33 mouse cellular contexts compared by ENCODE assay signal in genomic region chr7:43914821-43915220, GRCm38 (mm10). TPM values are rescaled to one million over a fixed set of nuclear protein-coding genes. Genes with fewer than 3 reads are reported as not detected.
A peak's percentile ranks its signal among the peaks of the same experiment; 100 is the strongest.
DNase-seq lines count a peak whose midpoint lies in the region; ATAC-seq and TF ChIP-seq lines count a peak whose summit lies in the region.
"Had no signal": no experiment of that assay in that cellular context is flagged by ENCODE, and none has a peak within 500 bp of the region (broad histone marks: within the 10 kb centered on the region; RNA-seq: fewer than 3 reads in every experiment).

No protein-coding gene starts in this region.

- ATAC-seq in intestine, embryonic 14.5 days (replicated peaks; ENCODE audit: low FRiP score, low TSS enrichment, low read depth) = peak; percentile 78
- no peak for ATAC-seq in intestine, postnatal 0 days
- peak; percentile 53 for ATAC-seq in lung, postnatal 0 days
- peak; percentile 81 for ATAC-seq in intestine, embryonic 15.5 days
- peak; percentile 88 for ATAC-seq in stomach, postnatal 0 days (ENCODE audit: low FRiP score, low TSS enrichment)
- ATAC-seq: forebrain, embryonic 16.5 days had no signal

- no peaks in the 10 kb centered on the region for H3K27me3 ChIP-seq in intestine, embryonic 14.5 days (replicated peaks; ENCODE audit: control insufficient read depth, insufficient read depth, low read length)
- no peaks in the 10 kb centered on the region for H3K27me3 ChIP-seq in intestine, postnatal 0 days (replicated peaks; ENCODE audit: control insufficient read depth, insufficient read depth, low read length)
- no peaks in the 10 kb centered on the region for H3K27me3 ChIP-seq in lung, postnatal 0 days (replicated peaks; ENCODE audit: insufficient read depth, low read length)
- no peaks in the 10 kb centered on the region for H3K27me3 ChIP-seq in intestine, embryonic 15.5 days (replicated peaks)
- no peaks in the 10 kb centered on the region for H3K27me3 ChIP-seq in stomach, postnatal 0 days (ENCODE audit: control insufficient read depth, insufficient read depth, low read length)
- H3K27me3 ChIP-seq: embryonic facial prominence, embryonic 13.5 days; hindbrain, embryonic 13.5 days; limb, embryonic 12.5 days; liver, embryonic 15.5 days; midbrain, embryonic 12.5 days; neural tube, embryonic 13.5 days had no signal

- no peak overlapping the region for H3K27ac ChIP-seq in intestine, embryonic 14.5 days (ENCODE audit: low read depth)
- no peak overlapping the region for H3K27ac ChIP-seq in intestine, postnatal 0 days (ENCODE audit: low read depth, low read length)
- no peak overlapping the region for H3K27ac ChIP-seq in lung, postnatal 0 days (ENCODE audit: low read length)
- no peak overlapping the region for H3K27ac ChIP-seq in intestine, embryonic 15.5 days
- H3K27ac ChIP-seq in stomach, postnatal 0 days (replicated peaks) = no peak overlapping the region
- H3K27ac ChIP-seq: embryonic facial prominence, embryonic 13.5 days; forebrain, embryonic 10.5 days; gastrocnemius, adult 2 months; hindbrain, embryonic 13.5 days; left cerebral cortex, adult 2 months; limb, embryonic 12.5 days; liver, embryonic 15.5 days; midbrain, embryonic 12.5 days; neural tube, embryonic 13.5 days had no signal

- H3K9me3 ChIP-seq in intestine, embryonic 14.5 days (ENCODE audit: control insufficient read depth, low read length) = no peaks in the 10 kb centered on the region
- H3K9me3 ChIP-seq in intestine, postnatal 0 days (ENCODE audit: control insufficient read depth) = no peaks in the 10 kb centered on the region
- H3K9me3 ChIP-seq in lung, postnatal 0 days (ENCODE audit: low read length) = no peaks in the 10 kb centered on the region
- H3K9me3 ChIP-seq in intestine, embryonic 15.5 days = no peaks in the 10 kb centered on the region
- H3K9me3 ChIP-seq in stomach, postnatal 0 days (ENCODE audit: control insufficient read depth, low read length) = no peaks in the 10 kb centered on the region
- H3K9me3 ChIP-seq: embryonic facial prominence, embryonic 13.5 days; forebrain, embryonic 10.5 days; hindbrain, embryonic 13.5 days; limb, embryonic 12.5 days; liver, embryonic 15.5 days; megakaryocyte, embryonic 14.5 days; midbrain, embryonic 12.5 days; neural tube, embryonic 13.5 days had no signal

- no peak for TF ChIP-seq EP300 in lung, postnatal 0 days (IDR thresholded peaks at IDR 0.05)
- TF ChIP-seq EP300 in stomach, postnatal 0 days (optimal IDR thresholded peaks at IDR 0.05) = no peak

- TF ChIP-seq CTCF in intestine, postnatal 0 days (IDR thresholded peaks at IDR 0.05; ENCODE audit: low read depth) = no peak
- no peak for TF ChIP-seq CTCF in lung, postnatal 0 days (IDR thresholded peaks at IDR 0.05)
- TF ChIP-seq CTCF in stomach, postnatal 0 days (IDR thresholded peaks at IDR 0.05; ENCODE audit: low read depth) = no peak

- 50% methylated on average over 9 of the region's 9 CpGs for WGBS in intestine, embryonic 14.5 days
- 37% methylated on average over 9 of the region's 9 CpGs for WGBS in intestine, postnatal 0 days
- WGBS in lung, postnatal 0 days = 37% methylated on average over 9 of the region's 9 CpGs
- WGBS in intestine, embryonic 15.5 days = 47% methylated on average over 9 of the region's 9 CpGs
- 42% methylated on average over 9 of the region's 9 CpGs for WGBS in stomach, postnatal 0 days

- no peak overlapping the region for H3K4me3 ChIP-seq in intestine, embryonic 14.5 days (ENCODE audit: low read depth, low read length)
- no peak overlapping the region for H3K4me3 ChIP-seq in intestine, postnatal 0 days (ENCODE audit: low read depth, low read length)
- no peak overlapping the region for H3K4me3 ChIP-seq in lung, postnatal 0 days (ENCODE audit: low read depth, low read length)
- H3K4me3 ChIP-seq in intestine, embryonic 15.5 days (replicated peaks) = no peak overlapping the region
- H3K4me3 ChIP-seq in stomach, postnatal 0 days (ENCODE audit: low read depth, low read length) = no peak overlapping the region
- H3K4me3 ChIP-seq: embryonic facial prominence, embryonic 13.5 days; forebrain, embryonic 10.5 days; gastrocnemius, adult 2 months; hindbrain, embryonic 13.5 days; left cerebral cortex, adult 2 months; limb, embryonic 12.5 days; liver, embryonic 15.5 days; megakaryocyte, embryonic 14.5 days; midbrain, embryonic 12.5 days; neural tube, embryonic 13.5 days had no signal

- no peaks in the 10 kb centered on the region for H3K4me1 ChIP-seq in intestine, embryonic 14.5 days (replicated peaks; ENCODE audit: control insufficient read depth, insufficient read depth, low read length)
- no peaks in the 10 kb centered on the region for H3K4me1 ChIP-seq in intestine, postnatal 0 days (replicated peaks; ENCODE audit: control insufficient read depth, insufficient read depth, low read length)
- no peaks in the 10 kb centered on the region for H3K4me1 ChIP-seq in lung, postnatal 0 days (ENCODE audit: insufficient read depth, low read depth, low read length)
- no peaks in the 10 kb centered on the region for H3K4me1 ChIP-seq in intestine, embryonic 15.5 days (replicated peaks)
- no peaks in the 10 kb centered on the region for H3K4me1 ChIP-seq in stomach, postnatal 0 days (replicated peaks; ENCODE audit: control insufficient read depth, insufficient read depth)
- H3K4me1 ChIP-seq: embryonic facial prominence, embryonic 13.5 days; hindbrain, embryonic 13.5 days; limb, embryonic 12.5 days; liver, embryonic 15.5 days; midbrain, embryonic 12.5 days; neural tube, embryonic 13.5 days had no signal

- no peaks in the 10 kb centered on the region for H3K36me3 ChIP-seq in intestine, embryonic 14.5 days (ENCODE audit: control insufficient read depth, insufficient read depth, low read length)
- no peaks in the 10 kb centered on the region for H3K36me3 ChIP-seq in intestine, postnatal 0 days (ENCODE audit: control insufficient read depth, insufficient read depth)
- H3K36me3 ChIP-seq in lung, postnatal 0 days (ENCODE audit: insufficient read depth, low read length) = no peaks in the 10 kb centered on the region
- no peaks in the 10 kb centered on the region for H3K36me3 ChIP-seq in intestine, embryonic 15.5 days
- H3K36me3 ChIP-seq in stomach, postnatal 0 days (ENCODE audit: control insufficient read depth, insufficient read depth, low read length) = no peaks in the 10 kb centered on the region
- H3K36me3 ChIP-seq: embryonic facial prominence, embryonic 13.5 days; forebrain, embryonic 10.5 days; hindbrain, embryonic 13.5 days; limb, embryonic 12.5 days; liver, embryonic 15.5 days; midbrain, embryonic 12.5 days; neural tube, embryonic 13.5 days had no signal

- no peak overlapping the region for H3K4me2 ChIP-seq in intestine, embryonic 14.5 days (ENCODE audit: low read length)
- H3K4me2 ChIP-seq in intestine, postnatal 0 days (replicated peaks; ENCODE audit: low read depth) = no peak overlapping the region
- H3K4me2 ChIP-seq in lung, postnatal 0 days (replicated peaks; ENCODE audit: low read depth, low read length) = no peak overlapping the region
- no peak overlapping the region for H3K4me2 ChIP-seq in intestine, embryonic 15.5 days (replicated peaks)
- no peak overlapping the region for H3K4me2 ChIP-seq in stomach, postnatal 0 days (replicated peaks; ENCODE audit: low read depth)
- H3K4me2 ChIP-seq: embryonic facial prominence, embryonic 13.5 days; heart, embryonic 11.5 days; hindbrain, embryonic 13.5 days; limb, embryonic 12.5 days; liver, embryonic 15.5 days; midbrain, embryonic 12.5 days; neural tube, embryonic 13.5 days had no signal

- no peak overlapping the region for H3K9ac ChIP-seq in intestine, embryonic 14.5 days (ENCODE audit: low read length)
- no peak overlapping the region for H3K9ac ChIP-seq in intestine, postnatal 0 days (ENCODE audit: low read depth, low read length)
- H3K9ac ChIP-seq in lung, postnatal 0 days (replicated peaks; ENCODE audit: low read depth) = no peak overlapping the region
- H3K9ac ChIP-seq in intestine, embryonic 15.5 days = no peak overlapping the region
- H3K9ac ChIP-seq in stomach, postnatal 0 days (ENCODE audit: low read length) = no peak overlapping the region
- H3K9ac ChIP-seq: embryonic facial prominence, embryonic 13.5 days; hindbrain, embryonic 13.5 days; limb, embryonic 12.5 days; liver, embryonic 15.5 days; midbrain, embryonic 12.5 days; neural tube, embryonic 13.5 days had no signal

- no peak for DNase-seq in intestine, embryonic 14.5 days (ENCODE audit: low spot score)
- peak; percentile 15 for DNase-seq in lung, postnatal 0 days (ENCODE audit: low spot score)
- DNase-seq in lung, postnatal 10 days = no peak
- DNase-seq in stomach, postnatal 0 days (ENCODE audit: low spot score) = peak; percentile 73
- no peak for DNase-seq in cerebellum, adult 9-10 months
- DNase-seq: adrenal gland, postnatal 10 days; cerebellum, adult 11 months; cerebellum, adult 9-11 months; gastrocnemius, adult 2 months; gastrocnemius, postnatal 36 days; heart, adult 18-20 months; heart, postnatal 4 days; kidney, adult 2 months; kidney, postnatal 14 days; thymus, postnatal 4 days had no signal

RNA-seq across cellular contexts. Expression of gene Klk15, which starts 18.7 kb away (rescaled TPM):
- polyA plus RNA-seq in intestine, embryonic 14.5 days (2014; fragmentation: Nextera tagmentation; extraction: Ambion mirVana) = not detected in 2 replicates
- not detected in 2 replicates for polyA plus RNA-seq in intestine, postnatal 0 days (2015; fragmentation: Nextera tagmentation; extraction: Ambion mirVana)
- polyA plus RNA-seq in lung, postnatal 0 days (2015; fragmentation: Nextera tagmentation; extraction: Ambion mirVana) = not detected in 2 replicates
- not detected in 2 replicates for polyA plus RNA-seq in intestine, embryonic 15.5 days (2015; fragmentation: Nextera tagmentation; extraction: Ambion mirVana)
- not detected in 2 replicates for polyA plus RNA-seq in stomach, postnatal 0 days (2015; fragmentation: Nextera tagmentation; extraction: Ambion mirVana)
- polyA plus RNA-seq: C2C12; embryonic facial prominence, embryonic 13.5 days; forebrain, embryonic 10.5 days; forebrain, embryonic 16.5 days; heart, embryonic 11.5 days; heart, embryonic 16.5 days; hindbrain, embryonic 13.5 days; limb, embryonic 12.5 days; liver, adult 2 months; liver, embryonic 15.5 days; midbrain, embryonic 12.5 days; midbrain, postnatal 0 days; neural tube, embryonic 13.5 days; thymus, postnatal 0 days had no signal

RNA-seq across cellular contexts. Expression of gene Klk4, which starts 33.9 kb away (rescaled TPM):
- not detected in 2 replicates for polyA plus RNA-seq in intestine, embryonic 14.5 days (2014; fragmentation: Nextera tagmentation; extraction: Ambion mirVana)
- polyA plus RNA-seq in intestine, postnatal 0 days (2015; fragmentation: Nextera tagmentation; extraction: Ambion mirVana) = not detected in 2 replicates
- polyA plus RNA-seq in lung, postnatal 0 days (2015; fragmentation: Nextera tagmentation; extraction: Ambion mirVana) = not detected in 2 replicates
- polyA plus RNA-seq in intestine, embryonic 15.5 days (2015; fragmentation: Nextera tagmentation; extraction: Ambion mirVana) = not detected in 2 replicates
- polyA plus RNA-seq in stomach, postnatal 0 days (2015; fragmentation: Nextera tagmentation; extraction: Ambion mirVana) = not detected in 2 replicates
- polyA plus RNA-seq: C2C12; forebrain, embryonic 10.5 days; heart, embryonic 11.5 days; kidney, adult 2 months; limb, embryonic 12.5 days; liver, adult 2 months; liver, embryonic 15.5 days; midbrain, embryonic 12.5 days; midbrain, postnatal 0 days had no signal

RNA-seq across cellular contexts. Expression of gene Klk1b8, which starts 35.6 kb away (rescaled TPM):
- not detected in 2 replicates for polyA plus RNA-seq in intestine, embryonic 14.5 days (2014; fragmentation: Nextera tagmentation; extraction: Ambion mirVana)
- not detected in 2 replicates for polyA plus RNA-seq in intestine, postnatal 0 days (2015; fragmentation: Nextera tagmentation; extraction: Ambion mirVana)
- polyA plus RNA-seq in lung, postnatal 0 days (2015; fragmentation: Nextera tagmentation; extraction: Ambion mirVana) = not detected in 2 replicates
- 0.16 and 0.59 TPM in 2 replicates for polyA plus RNA-seq in intestine, embryonic 15.5 days (2015; fragmentation: Nextera tagmentation; extraction: Ambion mirVana)
- not detected in 2 replicates for polyA plus RNA-seq in stomach, postnatal 0 days (2015; fragmentation: Nextera tagmentation; extraction: Ambion mirVana)
- polyA plus RNA-seq: C2C12; embryonic facial prominence, embryonic 13.5 days; forebrain, embryonic 10.5 days; forebrain, embryonic 16.5 days; heart, embryonic 11.5 days; heart, embryonic 16.5 days; hindbrain, embryonic 13.5 days; limb, embryonic 12.5 days; liver, adult 2 months; liver, embryonic 15.5 days; midbrain, embryonic 12.5 days; midbrain, postnatal 0 days; neural tube, embryonic 13.5 days had no signal

RNA-seq across cellular contexts. Expression of gene Klk1b1, which starts 51.7 kb away (rescaled TPM):
- not detected in 2 replicates for polyA plus RNA-seq in intestine, embryonic 14.5 days (2014; fragmentation: Nextera tagmentation; extraction: Ambion mirVana)
- polyA plus RNA-seq in intestine, postnatal 0 days (2015; fragmentation: Nextera tagmentation; extraction: Ambion mirVana) = not detected in 2 replicates
- not detected in 2 replicates for polyA plus RNA-seq in lung, postnatal 0 days (2015; fragmentation: Nextera tagmentation; extraction: Ambion mirVana)
- not detected in 2 replicates for polyA plus RNA-seq in intestine, embryonic 15.5 days (2015; fragmentation: Nextera tagmentation; extraction: Ambion mirVana)
- polyA plus RNA-seq in stomach, postnatal 0 days (2015; fragmentation: Nextera tagmentation; extraction: Ambion mirVana) = not detected in 2 replicates
- polyA plus RNA-seq: C2C12; embryonic facial prominence, embryonic 13.5 days; forebrain, embryonic 10.5 days; forebrain, embryonic 16.5 days; heart, embryonic 11.5 days; hindbrain, embryonic 13.5 days; limb, embryonic 12.5 days; liver, adult 2 months; liver, embryonic 15.5 days; midbrain, embryonic 12.5 days; midbrain, postnatal 0 days; neural tube, embryonic 13.5 days had no signal

Comparison
In these comparisons a context has a peak if more than half of its experiments do, and no peak if none do; other contexts are left out.
1. DNase-seq: peak in lung, postnatal 0 days (single experiment) and stomach, postnatal 0 days (single experiment); none in intestine, embryonic 14.5 days (single experiment), lung, postnatal 10 days (single experiment) and cerebellum, adult 9-10 months (single experiment).